Mouse (Mus musculus): ENCODE measurements around the gene Runx3. TPM values are rescaled to one million over a fixed set of nuclear protein-coding genes. Genes with fewer than 3 reads are reported as not detected.
"Not testable (repeated sequence)": the region's sequence is repeated elsewhere in the genome, so short reads cannot be mapped to it uniquely, and the experiment has no call there.

Runx3 gene
- polyA plus RNA-seq, 3 experiments from 2014 or later, result 9.2 to 26.5 (median 11.1) TPM

- ATAC-seq, result no peak
Measured at GRCm38 (mm10) chr4:135171304-135171875, 50.9 kb downstream of the Runx3 start.

GRCm38 (mm10) chr4:135175406-135176120 lies 55.1 kb downstream of the Runx3 start:
- ATAC-seq, result no peak

- no peak for ATAC-seq
Measured at GRCm38 (mm10) chr4:135177568-135177967, 57.1 kb downstream of the Runx3 start.

- ATAC-seq, result peak; percentile 77
Measured at GRCm38 (mm10) chr4:135179077-135179481, 58.6 kb downstream of the Runx3 start.

GRCm38 (mm10) chr4:135181819-135182218 lies 61.4 kb downstream of the Runx3 start:
- no peak for ATAC-seq

- ATAC-seq, result not testable (repeated sequence)
Measured at GRCm38 (mm10) chr4:135184277-135184676, 63.8 kb downstream of the Runx3 start.

GRCm38 (mm10) chr4:135189452-135190008 lies 69.1 kb downstream of the Runx3 start:
- ATAC-seq, result no peak

GRCm38 (mm10) chr4:135190364-135190763 lies 69.9 kb downstream of the Runx3 start:
- no peak for ATAC-seq

- no peak for ATAC-seq
Measured at GRCm38 (mm10) chr4:135191185-135191584, 70.7 kb downstream of the Runx3 start.

- no peak for ATAC-seq
Measured at GRCm38 (mm10) chr4:135191604-135192003, 71.2 kb downstream of the Runx3 start.

- ATAC-seq, result no peak
Measured at GRCm38 (mm10) chr4:135192841-135193240, 72.4 kb downstream of the Runx3 start.

- no peak for ATAC-seq
Measured at GRCm38 (mm10) chr4:135197857-135198256, 77.4 kb downstream of the Runx3 start.

GRCm38 (mm10) chr4:135201771-135202170 lies 81.3 kb downstream of the Runx3 start:
- no peak for ATAC-seq

- peak; percentile 71 for ATAC-seq
Measured at GRCm38 (mm10) chr4:135203279-135203678, 82.8 kb downstream of the Runx3 start.

- no peak for ATAC-seq
Measured at GRCm38 (mm10) chr4:135203806-135204560, 83.5 kb downstream of the Runx3 start.

- no peak for ATAC-seq
Measured at GRCm38 (mm10) chr4:135204666-135205065, 84.2 kb downstream of the Runx3 start.

- ATAC-seq, result no peak
Measured at GRCm38 (mm10) chr4:135205254-135205653, 84.8 kb downstream of the Runx3 start.

- peak; percentile 74 for ATAC-seq
Measured at GRCm38 (mm10) chr4:135205711-135206600, 85.5 kb downstream of the Runx3 start.

GRCm38 (mm10) chr4:135209846-135210245 lies 89.4 kb downstream of the Runx3 start:
- ATAC-seq, result no peak

GRCm38 (mm10) chr4:135219652-135220051 lies 99.2 kb downstream of the Runx3 start:
- ATAC-seq, result peak; percentile 58

- ATAC-seq, result no peak
Measured at GRCm38 (mm10) chr4:135220641-135221040, 100.2 kb downstream of the Runx3 start.
